Mouse (Mus musculus) heart, postnatal 0 days (tissue): Measurements from ENCODE around the gene Srrm1. TPM values are rescaled to one million over a fixed set of nuclear protein-coding genes. Genes with fewer than 3 reads are reported as not detected.
"Not testable (repeated sequence)": the region's sequence is repeated elsewhere in the genome, so short reads cannot be mapped to it uniquely, and the experiment has no call there.

Source experiments
- ATAC-seq: fragments of 200-750 bp; cut with Nextera tagmentation; 2 replicates; pipeline ENCODE4 v1.8.0; 2017; ENCODE audit warnings: low read depth, moderate number of reproducible peaks, moderate library complexity; ENCODE audit not compliant: insufficient read depth
- DNase-seq: peaks from one replicate; pipeline ENCODE4 v3.0.0-alpha.2; 2016; ENCODE audit warnings: low spot score
- H3K27ac ChIP-seq: fragments of 300-500 bp; sonication (generic); 2 replicates; pipeline ENCODE4 v1.5.1; 2014; ENCODE audit warnings: low read depth, mild to moderate bottlenecking
- H3K27me3 ChIP-seq: fragments of 300-500 bp; sonication (generic); 2 replicates; pipeline ENCODE4 v1.6.1; 2014; ENCODE audit warnings: low read length, mixed read lengths; ENCODE audit not compliant: control insufficient read depth, insufficient read depth
- H3K36me3 ChIP-seq: fragments of 300-500 bp; sonication (generic); replicated peaks from 2 replicates; pipeline ENCODE4 v1.6.1; 2014; ENCODE audit warnings: low read length, mixed read lengths; ENCODE audit not compliant: control insufficient read depth, insufficient read depth
- H3K4me1 ChIP-seq: fragments of 300-500 bp; sonication (generic); 2 replicates; pipeline ENCODE4 v1.6.1; 2014; ENCODE audit warnings: antibody characterized with exemption; ENCODE audit not compliant: control insufficient read depth, insufficient read depth
- H3K4me2 ChIP-seq: fragments of 300-500 bp; sonication (generic); 2 replicates; pipeline ENCODE4 v1.6.1; 2014; ENCODE audit warnings: low read depth, mild to moderate bottlenecking, low read length, moderate library complexity
- H3K4me3 ChIP-seq: fragments of 300-500 bp; sonication (generic); 2 replicates; pipeline ENCODE4 v1.5.1; 2014; ENCODE audit warnings: low read depth, low read length
- H3K9ac ChIP-seq: fragments of 300-500 bp; sonication (generic); replicated peaks from 2 replicates; pipeline ENCODE4 v1.6.1; 2014; ENCODE audit warnings: low read depth, low read length, mixed read lengths
- H3K9me3 ChIP-seq: fragments of 300-500 bp; sonication (generic); replicated peaks from 2 replicates; pipeline ENCODE4 v1.6.1; 2016; ENCODE audit warnings: low read length; ENCODE audit not compliant: control insufficient read depth
- CTCF ChIP-seq: IDR thresholded peaks from 2 replicates; pipeline ENCODE4 v1.5.1; 2016; ENCODE audit warnings: antibody characterized with exemption, control low read depth, low read depth
- EP300 ChIP-seq: IDR thresholded peaks from 2 replicates; pipeline ENCODE4 v1.6.1; 2016; ENCODE audit warnings: antibody characterized with exemption, low read depth
- WGBS: fragments of 180-500 bp; shearing (Covaris S2); extraction: QIAGEN DNeasy Blood & Tissue Kit; methylation state at CpG from one replicate; pipeline ENCODE4 v1.1.7; 2014; 5-methylcytosine and 5-hydroxymethylcytosine counted together
- polyA plus RNA-seq: library from polyadenylated mRNA; unstranded; fragments of >200 nt; fragmentation: Nextera tagmentation; extraction: Ambion mirVana; gene quantifications from 2 replicates; pipeline ENCODE4 v1.2.1, GENCODE M21; 2015
- total RNA-seq: library from RNA; depleted of rRNA; stranded (reverse); fragments of >200 nt; gene quantifications from 2 replicates; pipeline ENCODE4 v1.2.3, GENCODE M21; 2014; ENCODE audit warnings: low replicate concordance

Gene Srrm1
- total and polyA plus RNA-seq, 2 experiments from 2014 or later = 22.6 to 99.6 TPM

DNA sequence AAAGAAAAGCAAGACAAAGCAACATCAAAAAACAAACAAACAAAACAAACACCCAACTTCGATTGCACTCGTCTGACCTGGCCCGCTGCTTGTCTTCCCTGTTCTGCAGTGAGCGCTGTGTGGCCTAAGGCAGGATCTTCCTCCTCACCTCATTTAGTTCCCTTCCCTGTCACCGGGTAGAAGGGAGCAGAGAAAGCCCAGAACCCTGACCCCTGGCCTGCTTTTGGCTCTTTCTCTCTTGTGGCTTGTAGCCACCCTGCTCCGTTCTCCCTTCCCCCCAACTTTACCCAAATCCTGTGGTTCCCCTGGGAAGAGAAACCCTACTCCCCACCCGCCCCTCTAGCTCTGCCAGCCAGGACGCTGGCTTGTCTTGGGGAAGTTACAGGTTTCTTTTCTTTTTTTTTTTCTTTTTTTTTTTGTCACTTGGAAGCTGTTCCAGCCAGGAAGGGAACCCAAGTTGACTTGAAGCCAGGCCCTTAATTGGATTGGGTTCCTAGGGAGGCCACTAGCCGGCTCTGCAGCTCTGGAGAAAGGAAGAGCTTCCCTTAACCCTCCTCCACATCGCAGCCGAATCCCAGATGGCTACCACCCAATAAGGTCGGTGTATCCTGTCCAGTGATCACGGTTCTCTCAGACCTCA, 70.3 kb downstream of the Srrm1 start:
- peak; percentile 33; the same call in 1 of the 2 replicates for ATAC-seq
- Histone ChIP-seq H3K36me3 (no peaks in the 10 kb centered on the region), H3K27me3 (no peaks in the 10 kb centered on the region), H3K9me3 (no peaks in the 10 kb centered on the region), H3K4me3 (no peak overlapping the region), H3K4me1 (peaks cover 22% of the 10 kb centered on the region), H3K27ac (peak overlapping the region; percentile 63), H3K9ac (no peak overlapping the region), H3K4me2 (no peak overlapping the region)
- peak; percentile 63 for DNase-seq
- 0 out of 2 replicates have a peak, but pooled peaks have one; percentile 1 for TF ChIP-seq CTCF
- TF ChIP-seq EP300 = 0 out of 2 replicates have a peak, but pooled peaks have one; percentile 13
- 54% methylated on average over 13 of the region's 13 CpGs for WGBS

DNA sequence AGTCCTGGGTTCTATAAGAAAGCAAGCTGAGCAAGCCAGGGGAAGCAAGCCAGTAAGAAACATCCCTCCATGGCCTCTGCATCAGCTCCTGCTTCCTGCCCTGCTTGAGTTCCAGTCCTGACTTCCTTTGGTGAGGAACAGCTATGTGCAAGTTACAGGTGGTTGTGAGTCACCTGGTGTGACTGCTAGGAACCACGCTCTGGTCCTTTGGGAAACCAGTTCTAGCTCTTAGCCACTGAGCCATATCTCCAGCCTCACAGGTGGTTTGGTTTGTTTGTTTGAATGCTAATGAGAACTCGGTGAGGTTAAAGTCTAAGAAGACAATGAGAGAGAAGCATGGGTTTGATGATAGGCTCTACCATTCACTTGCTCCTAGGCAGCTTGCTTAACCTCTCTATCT, 73.1 kb downstream of the Srrm1 start:
- not testable (repeated sequence) for DNase-seq, H3K4me2 ChIP-seq, H3K27ac ChIP-seq, H3K9ac ChIP-seq, ATAC-seq, H3K36me3 ChIP-seq, H3K9me3 ChIP-seq, H3K4me3 ChIP-seq, H3K4me1 ChIP-seq, H3K27me3 ChIP-seq
- 73% methylated on average over 2 of the region's 2 CpGs for WGBS

DNA sequence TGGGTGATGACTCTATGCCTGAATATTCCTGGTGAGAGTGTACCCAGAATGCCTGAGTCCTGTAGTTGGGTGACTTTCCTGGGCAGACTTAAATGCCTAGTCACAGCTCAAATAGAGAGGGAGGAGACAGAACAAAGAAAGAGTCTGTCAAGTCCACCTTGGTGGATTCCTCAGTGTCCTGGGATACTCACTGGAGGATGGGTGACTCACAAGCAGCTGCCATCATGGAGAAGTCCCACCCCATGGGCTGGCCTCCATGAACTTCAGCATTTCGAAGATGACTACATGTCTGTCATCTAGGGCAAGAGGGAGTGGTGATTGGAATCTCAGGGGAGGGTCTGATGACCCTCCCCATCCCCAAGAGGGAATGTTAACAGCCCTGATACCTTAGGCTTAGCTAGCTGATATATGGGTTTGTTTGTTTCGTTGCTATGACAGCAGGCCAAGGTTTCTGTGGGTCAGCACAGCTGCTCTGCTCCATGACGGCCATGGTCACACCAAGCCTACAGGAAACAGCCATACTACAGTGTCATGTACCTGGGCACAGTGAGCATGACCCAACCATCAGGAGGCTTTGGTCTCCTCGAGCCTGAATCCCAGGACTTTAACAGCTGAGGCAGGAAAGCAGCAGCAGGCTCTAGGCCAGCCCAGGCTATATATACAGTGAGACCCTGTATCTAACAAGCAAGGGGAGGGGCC, 76.3 kb downstream of the Srrm1 start:
- Histone ChIP-seq H3K36me3 (no peaks in the 10 kb centered on the region), H3K27ac (no peak overlapping the region), H3K4me2 (no peak overlapping the region), H3K27me3 (no peaks in the 10 kb centered on the region), H3K9ac (no peak overlapping the region), H3K9me3 (no peaks in the 10 kb centered on the region), H3K4me3 (no peak overlapping the region), H3K4me1 (peaks cover 11% of the 10 kb centered on the region; the same call in 1 of the 2 replicates)
- ATAC-seq (no peak), DNase-seq (no peak)
- WGBS = 47% methylated on average over 4 of the region's 4 CpGs
- TF ChIP-seq EP300 = no peak
- no peak for TF ChIP-seq CTCF

DNA sequence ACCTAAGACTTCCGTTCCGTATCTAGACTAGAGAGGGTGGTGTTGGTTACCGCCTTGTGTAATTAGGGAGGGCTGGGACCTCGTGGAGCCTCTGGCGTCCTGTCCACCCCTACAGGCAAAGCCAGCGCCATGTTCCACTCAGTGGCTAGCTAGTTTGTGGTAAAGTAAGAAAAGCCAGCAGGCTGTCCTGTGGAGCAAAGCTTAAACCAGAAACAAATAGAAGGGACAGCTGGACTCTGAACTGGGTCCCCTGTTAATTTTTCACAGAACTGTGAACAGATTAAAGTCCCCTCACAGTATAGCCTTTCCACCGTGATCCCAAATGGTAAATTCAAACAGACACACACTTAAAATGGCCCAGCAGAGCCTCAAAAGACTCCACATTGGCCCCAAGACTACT, 78.4 kb downstream of the Srrm1 start:
- no peak for ATAC-seq
- H3K4me1 ChIP-seq = peaks cover 20% of the 10 kb centered on the region
- WGBS = 82% methylated on average over 7 of the region's 7 CpGs
- no peak for TF ChIP-seq EP300
- TF ChIP-seq CTCF = no peak
- no peak overlapping the region for H3K9ac ChIP-seq
- H3K27ac ChIP-seq = no peak overlapping the region
- no peaks in the 10 kb centered on the region for H3K27me3 ChIP-seq
- no peak overlapping the region for H3K4me2 ChIP-seq
- no peaks in the 10 kb centered on the region for H3K36me3 ChIP-seq
- no peaks in the 10 kb centered on the region for H3K9me3 ChIP-seq
- DNase-seq = no peak
- H3K4me3 ChIP-seq = no peak overlapping the region

DNA sequence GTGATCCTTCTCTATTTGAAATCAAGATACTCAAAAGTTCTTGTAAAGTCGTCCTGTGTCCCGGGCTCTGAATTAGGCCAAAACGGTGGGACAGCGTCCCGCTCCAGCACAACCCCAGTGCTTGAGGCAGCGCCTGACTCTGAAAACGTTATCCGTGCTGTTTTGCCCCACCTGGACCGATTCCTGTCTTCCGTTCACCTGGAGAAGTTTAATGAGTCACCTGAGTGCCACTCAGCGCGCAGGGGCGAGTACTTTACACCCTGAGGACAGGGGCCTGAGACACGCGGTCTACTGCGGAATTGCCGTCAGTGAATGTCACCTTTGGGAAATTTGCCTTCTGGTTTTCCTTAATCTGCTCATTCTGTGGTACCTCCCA, 79.8 kb downstream of the Srrm1 start:
- Histone ChIP-seq H3K4me1 (peaks cover 33% of the 10 kb centered on the region), H3K27ac (peak overlapping the region; percentile 86), H3K9ac (peak overlapping the region; percentile 45), H3K4me2 (peak overlapping the region; percentile 65), H3K9me3 (no peaks in the 10 kb centered on the region), H3K27me3 (no peaks in the 10 kb centered on the region), H3K4me3 (peak overlapping the region; percentile 40), H3K36me3 (no peaks in the 10 kb centered on the region)
- DNase-seq (no peak), ATAC-seq (no peak)
- WGBS = 4% methylated on average over 17 of the region's 17 CpGs
- no peak for TF ChIP-seq CTCF
